Mouse (Mus musculus): ENCODE data around the gene En1.

- no peak for TF ChIP-seq CTCF (IDR thresholded peaks at IDR 0.05)
- no peak for TF ChIP-seq EP300 (IDR thresholded peaks at IDR 0.05)
These were observed 8.8 kb upstream of the En1 start for GRCm38 (mm10) chr1:120593236-120593919.

All from lung, postnatal 0 days (tissue).